Mouse (Mus musculus): Measurements from ENCODE around the gene Ugt1a6b. TPM values are rescaled to one million over a fixed set of nuclear protein-coding genes. Genes with fewer than 3 reads are reported as not detected.

Gene Ugt1a6b
- total RNA-seq, 2 experiments from 2014 or later, result 0.38 to 0.43 TPM

GRCm38 (mm10) chr1:88179657-88180056 lies 76.6 kb downstream of the Ugt1a6b start:
- intact Hi-C loops (cut with DNase I; ENCODE audit: low total_unique reads), result no loop called here
- DNase-seq, result no peak

- intact Hi-C loops (cut with DNase I; ENCODE audit: low total_unique reads), result no loop called here
- DNase-seq, result no peak
These were observed 83.4 kb downstream of the Ugt1a6b start for GRCm38 (mm10) chr1:88186325-88186935.

GRCm38 (mm10) chr1:88192136-88192535 lies 89.1 kb downstream of the Ugt1a6b start:
- no peak for DNase-seq
- intact Hi-C loops (cut with DNase I; ENCODE audit: low total_unique reads), result no loop called here

DNA sequence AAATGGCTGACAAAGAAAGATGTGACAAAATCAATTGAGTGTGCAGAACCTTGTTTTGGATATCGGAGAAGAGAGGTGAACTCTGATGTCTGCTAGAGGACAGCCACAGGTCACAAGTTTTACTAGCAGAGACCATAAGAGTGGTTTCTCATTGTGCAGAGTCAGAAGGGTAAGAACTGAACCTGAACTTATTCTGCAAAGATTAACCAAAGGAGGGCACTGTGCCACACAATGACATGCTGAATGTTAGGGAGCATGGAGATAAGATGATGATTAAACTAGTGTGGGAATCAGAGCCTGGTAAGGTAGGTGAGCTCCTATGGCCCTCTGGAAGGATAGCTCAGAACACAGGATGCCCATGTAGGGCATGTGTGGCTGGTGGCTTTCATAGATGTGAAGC lies 92.6 kb downstream of the Ugt1a6b start:
- intact Hi-C loops (cut with DNase I; ENCODE audit: low total_unique reads), result no loop called here

GRCm38 (mm10) chr1:88197443-88197842 lies 94.4 kb downstream of the Ugt1a6b start:
- intact Hi-C loops (cut with DNase I; ENCODE audit: low total_unique reads), result no loop called here
- no peak for DNase-seq

More for the DNA sequence above, 92.6 kb downstream of the Ugt1a6b start:
- DNase-seq, result no peak

DNA sequence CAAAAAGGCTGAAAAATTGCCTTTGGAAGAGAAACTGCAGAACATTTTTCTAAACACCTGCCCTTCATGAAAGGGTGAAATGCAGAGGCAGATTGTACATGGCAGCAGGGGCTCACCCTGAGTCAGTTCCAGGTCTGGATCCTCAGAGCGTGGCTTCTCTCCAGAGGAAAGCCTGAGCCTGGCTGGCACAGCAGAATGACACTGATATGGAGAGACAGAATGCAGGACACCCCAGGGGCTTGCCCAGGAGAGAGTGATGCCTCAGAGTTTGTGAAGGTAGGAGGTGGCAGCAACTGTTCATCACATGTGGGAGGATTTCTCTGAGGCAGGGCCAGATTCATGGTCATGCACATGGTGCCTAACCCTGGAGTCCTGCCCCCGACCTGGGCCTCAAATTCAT lies 96.9 kb downstream of the Ugt1a6b start:
- DNase-seq, result no peak
- intact Hi-C loops (cut with DNase I; ENCODE audit: low total_unique reads), result no loop called here

DNA sequence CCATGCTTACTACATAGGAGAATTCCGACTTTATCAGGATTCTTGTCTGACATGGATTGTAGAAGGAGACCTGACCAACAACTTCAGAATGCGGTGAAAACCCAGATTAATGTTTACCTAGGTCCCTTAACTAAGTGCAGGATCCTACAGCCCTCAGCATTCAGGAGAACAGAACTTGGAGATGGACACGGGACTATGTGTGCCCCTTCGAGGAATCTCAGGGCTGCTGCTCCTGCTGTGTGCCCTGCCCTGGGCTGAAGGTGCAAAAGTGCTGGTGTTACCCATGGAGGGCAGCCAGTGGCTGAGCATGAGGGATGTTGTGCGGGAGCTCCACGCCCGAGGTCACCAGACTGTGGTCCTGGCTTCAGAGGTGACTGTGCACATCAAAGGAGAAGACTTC lies 97.4 kb downstream of the Ugt1a6b start, which contains the start of gene Ugt1a2:
Gene Ugt1a2, plus strand, starts transcription at position 146 of the 400 bp plus-strand sequence.
- intact Hi-C loops (cut with DNase I; ENCODE audit: low total_unique reads), result no loop called here
- DNase-seq, result no peak

GRCm38 (mm10) chr1:88205294-88205922 lies 102.4 kb downstream of the Ugt1a6b start, which contains the start of gene Dnajb3:
Dnajb3 (minus strand) TSS chr1:88205782.
- intact Hi-C loops (cut with DNase I; ENCODE audit: low total_unique reads), result no loop called here
- DNase-seq, result peak; percentile 79

DNA sequence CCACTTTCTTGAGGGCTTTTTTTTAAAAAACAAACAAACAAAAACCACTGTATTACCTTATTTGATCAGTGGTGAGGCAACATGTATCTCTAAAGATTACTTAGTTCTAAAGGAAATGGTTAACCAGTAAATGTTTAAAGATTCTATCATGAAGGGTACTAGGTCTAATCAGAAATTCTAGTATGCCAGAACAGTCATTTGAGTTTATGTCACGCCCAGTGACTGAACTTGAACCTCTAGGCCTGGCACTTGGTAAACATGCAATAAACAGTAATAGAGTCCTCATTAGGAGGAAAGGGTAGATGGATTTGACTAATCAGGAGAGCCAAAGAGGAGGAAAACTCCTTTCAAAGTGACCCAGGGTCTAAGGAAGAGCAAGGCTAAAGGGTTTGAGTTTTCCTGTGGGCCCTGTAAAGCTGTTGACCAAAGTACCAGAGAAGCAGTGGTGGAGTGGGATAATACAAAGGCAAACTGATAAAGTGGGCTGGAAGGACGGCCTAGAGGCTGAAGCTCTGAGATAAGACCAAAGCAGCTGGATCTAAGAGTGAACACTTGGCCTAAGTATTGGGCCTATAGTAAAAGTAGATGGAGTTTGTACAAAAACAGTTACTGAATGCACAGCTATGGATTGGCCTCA lies 103.9 kb downstream of the Ugt1a6b start:
- no peak for DNase-seq
- intact Hi-C loops (cut with DNase I; ENCODE audit: low total_unique reads), result no loop called here

DNA sequence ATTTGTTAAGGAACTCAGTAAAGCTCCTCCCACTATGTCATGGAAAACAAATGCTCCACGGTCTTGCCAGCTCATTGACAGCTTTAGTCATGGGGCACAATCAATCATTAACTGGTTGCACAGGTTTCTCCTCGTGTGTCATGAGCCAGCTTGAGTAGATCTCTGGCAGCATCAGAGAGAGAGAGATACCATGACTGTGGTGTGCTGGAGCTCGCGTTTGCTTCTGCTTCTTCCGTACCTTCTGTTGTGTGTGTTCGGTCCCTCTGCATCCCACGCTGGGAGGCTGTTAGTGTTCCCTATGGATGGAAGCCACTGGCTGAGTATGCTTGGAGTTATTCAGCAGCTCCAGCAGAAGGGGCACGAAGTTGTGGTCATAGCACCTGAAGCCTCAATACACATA lies 108.8 kb downstream of the Ugt1a6b start, which contains the start of gene Ugt1a1:
Gene Ugt1a1, plus strand, starts transcription at position 148 of the 400 bp plus-strand sequence.
- DNase-seq, result no peak
- intact Hi-C loops (cut with DNase I; ENCODE audit: low total_unique reads), result no loop called here

- DNase-seq, result no peak
- intact Hi-C loops (cut with DNase I; ENCODE audit: low total_unique reads), result no loop called here
These were observed 109.4 kb downstream of the Ugt1a6b start for GRCm38 (mm10) chr1:88212341-88213045.

- intact Hi-C loops (cut with DNase I; ENCODE audit: low total_unique reads), result no loop called here
- DNase-seq, result no peak
These were observed 110.0 kb downstream of the Ugt1a6b start for GRCm38 (mm10) chr1:88213061-88213460.

DNA sequence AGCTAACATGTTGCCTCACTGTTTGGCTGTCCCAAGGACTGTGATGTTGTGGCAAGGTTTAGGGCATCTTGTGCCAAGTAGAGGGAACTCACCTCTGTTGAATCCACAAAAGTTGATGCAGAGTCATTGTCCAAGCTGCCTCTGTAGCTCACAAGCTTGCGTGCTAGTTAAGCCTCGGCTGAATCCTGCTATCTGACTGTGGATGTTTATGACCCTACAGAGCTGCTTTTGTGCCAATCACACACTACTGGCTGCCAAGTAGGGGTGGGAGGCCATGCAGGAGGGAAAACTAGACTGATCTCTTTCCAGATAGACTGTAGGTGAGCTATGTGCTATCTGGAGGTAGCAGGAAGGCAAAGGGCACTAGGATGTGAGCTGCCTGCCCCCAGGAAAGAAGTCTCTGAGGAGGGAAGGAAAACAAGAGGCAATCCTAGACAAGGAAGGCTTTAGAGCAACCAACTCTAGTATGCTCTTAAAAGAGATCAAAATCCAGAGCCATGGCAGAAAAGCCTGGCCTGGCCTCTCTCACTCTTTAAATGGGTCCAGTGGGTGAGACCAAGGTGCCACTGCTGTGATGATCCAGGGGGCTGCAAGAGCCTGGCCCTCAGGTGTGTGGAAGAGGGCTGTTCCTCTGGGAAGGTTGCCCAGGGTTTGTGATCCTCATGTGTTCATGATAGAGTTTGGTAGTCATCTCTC lies 110.9 kb downstream of the Ugt1a6b start:
- intact Hi-C loops (cut with DNase I; ENCODE audit: low total_unique reads), result no loop called here
- DNase-seq, result no peak

DNA sequence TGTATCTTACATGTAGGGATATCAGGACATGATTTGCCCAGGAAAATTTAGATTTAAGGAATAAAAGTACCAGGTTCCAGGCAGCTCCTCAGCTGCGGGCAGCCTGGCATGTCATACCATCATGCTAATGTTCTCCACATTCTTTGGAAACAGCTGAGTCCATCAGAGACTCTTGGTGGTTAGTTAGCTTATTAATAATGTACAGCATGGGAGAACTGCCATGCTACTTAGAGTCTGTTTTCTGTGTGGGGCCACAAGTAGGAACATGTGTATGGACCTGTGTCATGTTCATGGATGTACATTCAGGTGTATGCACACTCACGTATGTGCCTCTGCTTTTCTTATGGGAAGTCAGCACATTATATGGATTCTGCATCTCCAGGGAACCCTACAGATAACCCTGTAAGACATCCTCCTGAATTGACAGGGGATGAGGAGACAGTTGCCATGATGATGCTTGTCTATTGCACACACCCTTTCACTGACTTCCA lies 111.5 kb downstream of the Ugt1a6b start:
- DNase-seq, result no peak

DNA sequence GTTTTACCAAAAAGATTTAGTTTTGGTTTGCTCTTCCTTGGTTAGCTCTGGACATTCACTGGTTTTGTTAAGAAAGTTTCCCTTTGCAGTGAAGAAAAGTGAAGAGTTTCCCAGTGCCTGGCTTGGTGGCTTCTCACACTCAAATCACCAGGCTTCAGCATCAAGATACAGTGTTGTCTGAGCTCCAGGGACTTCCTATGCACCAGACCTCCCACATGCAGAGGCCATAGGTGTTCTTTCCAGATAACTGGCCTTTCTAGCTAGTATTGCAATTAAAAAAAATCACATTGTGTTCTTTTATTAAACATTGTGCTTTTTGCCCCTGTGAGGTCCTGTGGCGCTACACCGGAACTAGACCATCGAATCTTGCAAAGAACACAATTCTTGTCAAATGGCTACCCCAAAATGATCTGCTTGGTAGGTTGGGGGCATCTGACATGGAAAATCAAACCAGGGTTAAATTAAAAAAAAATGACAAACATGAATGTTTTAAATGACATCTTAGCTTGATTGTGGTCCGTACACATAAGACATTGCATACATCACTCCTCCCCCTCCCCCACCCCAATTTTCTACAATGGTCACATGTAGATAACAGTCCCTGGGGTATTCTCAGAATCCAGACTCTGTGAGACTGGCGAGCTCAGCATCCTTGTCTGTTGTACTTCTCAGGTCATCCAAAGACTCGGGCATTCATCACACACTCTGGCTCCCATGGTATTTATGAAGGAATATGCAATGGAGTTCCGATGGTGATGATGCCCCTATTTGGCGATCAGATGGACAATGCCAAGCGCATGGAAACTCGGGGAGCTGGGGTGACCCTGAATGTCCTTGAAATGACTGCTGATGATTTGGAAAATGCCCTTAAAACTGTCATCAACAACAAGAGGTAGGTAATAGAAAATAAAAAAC lies 112.7 kb downstream of the Ugt1a6b start:
- intact Hi-C loops (cut with DNase I; ENCODE audit: low total_unique reads), result no loop called here
- DNase-seq, result no peak

More for the DNA sequence above, 111.5 kb downstream of the Ugt1a6b start:
- intact Hi-C loops (cut with DNase I; ENCODE audit: low total_unique reads), result no loop called here

GRCm38 (mm10) chr1:88216551-88216950 lies 113.5 kb downstream of the Ugt1a6b start:
- no peak for DNase-seq
- intact Hi-C loops (cut with DNase I; ENCODE audit: low total_unique reads), result no loop called here

DNA sequence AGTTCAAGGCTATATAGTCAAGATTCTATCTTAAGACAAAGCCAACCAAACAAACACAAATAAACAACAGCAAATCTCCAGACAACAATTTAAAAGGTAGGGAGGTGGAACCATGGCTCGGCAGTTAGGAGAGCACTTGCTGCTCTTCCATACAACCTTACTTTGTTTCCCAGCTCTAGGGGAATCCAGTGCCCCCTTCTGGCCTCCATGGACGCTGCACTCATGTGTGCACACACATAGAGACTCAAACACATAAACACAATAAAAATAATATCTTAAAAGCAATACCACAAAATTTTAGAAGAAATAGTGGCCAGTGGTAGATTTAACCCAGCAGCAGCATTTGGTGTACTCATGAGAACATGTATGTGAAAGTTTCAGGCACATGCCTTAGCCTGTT lies 114.1 kb downstream of the Ugt1a6b start:
- intact Hi-C loops (cut with DNase I; ENCODE audit: low total_unique reads), result no loop called here
- DNase-seq, result no peak

GRCm38 (mm10) chr1:88217576-88217975 lies 114.5 kb downstream of the Ugt1a6b start:
- intact Hi-C loops (cut with DNase I; ENCODE audit: low total_unique reads), result no loop called here
- DNase-seq, result no peak

Measured in gastrocnemius, postnatal 14 days (tissue).